Mouse (Mus musculus) T-helper 17 cell (primary cell): Measurements from ENCODE around the gene Osbpl6.

ENCODE experiments used
- in situ Hi-C, 2 experiments: fragments of 300-600 bp; cut with MboI, MseI; formaldehyde crosslinking; loops; 1 replicate in 1 of 2; 2 replicates in 1 of 2; pipeline ENCODE4 v1.15.1; 2025; ENCODE audit warnings: high pct_unique_total_duplicates in 2 of 2

Gene Osbpl6

GRCm38 (mm10) chr2:76418142-76418518 lies 11.8 kb downstream of the Osbpl6 start:
- in situ Hi-C loops, result no loop called here

GRCm38 (mm10) chr2:76421411-76421924 lies 15.2 kb downstream of the Osbpl6 start:
- in situ Hi-C loops, result loop anchor here in 1 of 2 experiments (10.0 kb wide), 1 partner anchor 893 kb away; no protein-coding TSS in a partner anchor

DNA sequence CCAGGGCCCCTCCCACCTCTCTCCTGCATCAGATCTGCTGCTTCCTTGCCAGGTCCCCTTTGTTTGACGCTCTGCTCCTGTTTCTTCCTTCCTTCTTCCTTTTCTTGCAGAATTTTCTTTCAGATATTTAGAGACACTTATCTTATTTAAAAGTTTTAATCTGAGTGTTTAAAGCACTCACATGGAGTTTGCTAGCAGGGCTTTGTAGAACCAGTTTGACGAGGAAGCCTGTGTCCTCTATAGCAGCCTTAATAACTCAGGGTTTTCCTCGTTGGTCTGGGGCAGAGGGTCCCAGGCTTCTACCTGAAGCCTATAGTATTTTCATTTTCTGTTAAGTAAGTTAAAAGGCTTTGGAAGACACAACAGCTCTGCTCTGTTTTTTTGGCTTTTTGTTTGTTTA lies 20.5 kb downstream of the Osbpl6 start:
- in situ Hi-C loops, result loop anchor here in 1 of 2 experiments (10.0 kb wide), 1 partner anchor 888 kb away; no protein-coding TSS in a partner anchor

- in situ Hi-C loops, result loop anchor here in 1 of 2 experiments (10.0 kb wide), 1 partner anchor 885 kb away; no protein-coding TSS in a partner anchor
Measured at GRCm38 (mm10) chr2:76429318-76429717, 23.0 kb downstream of the Osbpl6 start.

GRCm38 (mm10) chr2:76429855-76430254 lies 23.5 kb downstream of the Osbpl6 start:
- in situ Hi-C loops, result loop anchor here in 1 of 2 experiments (10.0 kb wide), 1 partner anchor 885 kb away; no protein-coding TSS in a partner anchor

- in situ Hi-C loops, result no loop called here
Measured at GRCm38 (mm10) chr2:76430539-76430938, 24.2 kb downstream of the Osbpl6 start.

DNA sequence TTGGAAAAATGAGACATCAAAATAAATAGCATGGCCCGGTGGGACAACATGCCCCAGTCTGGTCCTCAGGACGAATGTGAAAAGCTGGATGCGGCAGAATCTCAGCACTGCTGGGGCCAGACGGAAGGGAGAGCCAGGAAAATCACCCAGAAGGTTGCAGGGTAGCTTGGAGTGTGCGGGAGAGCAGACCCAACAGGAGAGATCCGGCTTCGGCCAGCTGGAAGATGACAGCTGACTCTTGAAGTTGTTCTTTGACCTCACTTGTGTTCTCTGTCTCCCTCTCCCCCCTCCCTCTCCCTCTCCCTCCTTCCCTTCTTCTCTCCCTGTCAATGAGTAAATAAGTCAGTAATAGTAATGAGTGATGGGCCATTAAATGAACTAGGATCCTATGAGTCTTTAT lies 27.9 kb downstream of the Osbpl6 start:
- in situ Hi-C loops, result no loop called here

GRCm38 (mm10) chr2:76435667-76436239 lies 29.4 kb downstream of the Osbpl6 start:
- in situ Hi-C loops, result no loop called here

GRCm38 (mm10) chr2:76437372-76437771 lies 31.1 kb downstream of the Osbpl6 start:
- in situ Hi-C loops, result no loop called here

DNA sequence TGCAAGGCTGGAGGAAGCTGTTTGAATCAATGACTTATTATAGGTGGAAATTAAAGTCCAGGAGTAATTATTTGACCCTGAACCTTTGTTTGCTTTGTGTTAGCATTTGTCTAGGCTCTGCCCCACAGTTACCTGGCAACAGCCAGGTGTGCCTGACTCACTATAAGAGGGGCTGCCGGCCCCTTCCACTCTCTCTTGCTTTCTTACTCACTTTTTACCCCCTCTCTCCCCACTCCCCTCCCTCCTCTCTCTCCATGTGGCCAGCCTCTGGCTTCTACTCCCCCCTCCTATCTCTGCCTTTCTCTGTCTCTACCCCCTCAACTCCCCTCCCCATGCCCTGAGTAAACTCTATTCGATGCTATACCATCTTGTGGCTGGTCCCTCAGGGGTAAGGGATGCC lies 33.2 kb downstream of the Osbpl6 start:
- in situ Hi-C loops, result no loop called here

DNA sequence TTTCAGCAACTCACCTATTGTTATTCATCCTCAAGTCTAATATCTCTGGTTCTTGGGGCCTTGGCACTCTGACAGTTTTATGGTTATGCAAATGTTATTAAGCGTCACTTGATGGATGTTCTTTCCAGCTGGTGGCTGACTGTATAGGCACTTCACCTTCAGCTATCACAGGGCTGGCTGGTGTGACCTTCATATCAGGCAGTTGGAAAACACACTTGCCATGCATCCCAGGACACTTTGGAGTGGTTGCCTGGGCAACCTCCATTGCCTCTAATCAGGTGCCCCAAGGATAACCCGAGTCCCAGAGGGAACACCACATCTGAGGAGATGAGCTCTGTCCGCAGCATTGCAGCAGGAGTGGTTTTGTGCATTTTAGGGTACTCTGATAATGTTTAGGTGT lies 35.8 kb downstream of the Osbpl6 start:
- in situ Hi-C loops, result no loop called here

DNA sequence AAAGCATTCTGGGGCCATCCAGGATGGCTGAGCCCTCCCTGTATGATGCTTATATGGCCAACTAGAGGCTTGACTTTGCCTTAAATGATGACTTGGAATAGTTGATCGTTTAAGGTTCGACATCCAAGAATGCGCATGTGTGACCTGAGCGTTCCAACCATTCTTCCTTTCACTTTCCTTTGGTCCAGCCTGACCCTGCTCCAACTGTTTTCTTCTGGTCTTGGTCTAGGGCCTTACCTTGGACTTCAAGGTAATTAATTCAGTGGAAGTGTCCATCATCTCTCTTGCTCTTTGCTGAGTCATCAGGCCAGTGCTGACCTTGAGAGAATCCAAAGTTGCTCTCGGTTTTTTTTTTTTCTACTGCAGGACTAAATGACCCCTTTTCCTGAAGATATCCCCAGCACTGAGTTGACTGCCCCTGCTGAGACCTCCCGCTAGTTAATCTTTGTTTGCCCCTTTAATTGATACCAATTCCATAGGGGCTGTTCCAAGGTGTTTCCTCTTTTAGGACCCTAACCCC lies 43.6 kb downstream of the Osbpl6 start:
- in situ Hi-C loops, result no loop called here

- in situ Hi-C loops, result loop anchor here in 1 of 2 experiments (10.0 kb wide), 1 partner anchor 1858 kb away; no protein-coding TSS in a partner anchor
Measured at GRCm38 (mm10) chr2:76466723-76467122, 60.4 kb downstream of the Osbpl6 start.

GRCm38 (mm10) chr2:76468204-76468603 lies 61.9 kb downstream of the Osbpl6 start:
- in situ Hi-C loops, result loop anchor here in 1 of 2 experiments (10.0 kb wide), 1 partner anchor 1857 kb away; no protein-coding TSS in a partner anchor

DNA sequence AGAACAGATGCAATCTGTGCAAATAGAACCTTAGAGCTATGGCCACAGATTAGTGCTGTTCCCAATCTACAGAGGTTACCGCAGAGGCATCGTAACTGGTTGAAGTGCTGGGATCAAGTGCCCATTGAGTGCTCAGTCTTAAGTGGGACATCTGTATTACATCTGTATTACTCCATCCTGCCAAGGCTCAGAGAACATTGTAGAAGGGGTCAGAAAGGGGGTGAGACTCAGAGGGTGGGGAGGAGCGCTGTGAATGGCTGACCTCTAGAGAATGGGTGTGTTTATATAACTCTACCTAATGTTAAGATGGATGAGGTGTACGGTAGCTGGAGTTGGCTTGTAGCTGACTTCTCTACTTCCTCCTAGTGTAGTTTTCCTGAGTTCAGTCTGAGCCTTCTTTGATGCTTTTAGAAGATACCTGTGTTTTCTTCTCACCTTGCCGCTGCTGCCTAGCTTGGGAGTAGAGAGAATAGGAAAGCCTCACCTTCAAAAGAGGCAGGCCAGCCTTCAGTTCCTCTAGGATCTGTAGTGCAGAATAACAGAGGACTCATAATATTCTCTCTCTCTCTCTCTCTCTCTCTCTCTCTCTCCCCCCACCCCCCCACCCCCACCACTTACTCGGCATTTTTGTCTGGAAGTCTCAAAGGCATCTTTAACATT lies 62.9 kb downstream of the Osbpl6 start:
- in situ Hi-C loops, result loop anchor here in 1 of 2 experiments (10.0 kb wide), 1 partner anchor 1856 kb away; no protein-coding TSS in a partner anchor

DNA sequence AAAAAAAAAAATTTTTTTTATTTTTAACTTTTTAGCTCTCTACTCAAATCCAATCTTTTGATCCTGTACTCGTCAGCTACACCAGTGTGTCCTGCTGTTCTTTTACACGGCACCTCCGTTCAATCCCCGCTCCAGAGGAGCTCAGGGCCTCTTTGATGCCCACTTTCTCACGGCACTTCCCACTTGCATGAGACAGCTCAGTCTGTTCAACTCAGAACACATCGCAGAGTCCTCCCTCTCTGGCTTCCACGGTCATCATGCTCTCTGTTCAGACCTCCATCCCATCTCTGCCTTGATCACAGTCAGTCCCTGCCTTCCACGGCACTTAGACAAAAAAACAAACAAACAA lies 63.4 kb downstream of the Osbpl6 start:
- in situ Hi-C loops, result loop anchor here in 1 of 2 experiments (10.0 kb wide), 1 partner anchor 1855 kb away; no protein-coding TSS in a partner anchor

DNA sequence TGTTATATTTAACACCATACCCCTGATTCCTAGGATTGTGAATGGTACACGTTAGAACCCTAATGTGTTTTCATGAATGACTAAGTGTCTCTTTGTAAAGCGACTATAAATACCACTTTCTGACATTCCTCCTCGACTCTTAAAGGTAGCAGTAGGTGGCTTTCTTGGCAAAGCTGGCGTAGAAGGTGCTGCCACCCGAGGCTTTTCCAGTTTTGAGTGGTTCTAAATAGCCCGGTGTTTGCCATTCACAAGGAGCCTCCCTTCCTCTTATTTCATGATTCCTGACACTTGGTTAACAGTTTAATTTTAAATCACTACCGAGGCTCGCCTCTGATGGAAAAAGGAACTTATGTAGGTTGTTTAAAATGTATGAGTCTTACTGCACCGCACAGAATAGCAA lies 64.1 kb downstream of the Osbpl6 start:
- in situ Hi-C loops, result no loop called here

GRCm38 (mm10) chr2:76475788-76476187 lies 69.5 kb downstream of the Osbpl6 start:
- in situ Hi-C loops, result no loop called here

DNA sequence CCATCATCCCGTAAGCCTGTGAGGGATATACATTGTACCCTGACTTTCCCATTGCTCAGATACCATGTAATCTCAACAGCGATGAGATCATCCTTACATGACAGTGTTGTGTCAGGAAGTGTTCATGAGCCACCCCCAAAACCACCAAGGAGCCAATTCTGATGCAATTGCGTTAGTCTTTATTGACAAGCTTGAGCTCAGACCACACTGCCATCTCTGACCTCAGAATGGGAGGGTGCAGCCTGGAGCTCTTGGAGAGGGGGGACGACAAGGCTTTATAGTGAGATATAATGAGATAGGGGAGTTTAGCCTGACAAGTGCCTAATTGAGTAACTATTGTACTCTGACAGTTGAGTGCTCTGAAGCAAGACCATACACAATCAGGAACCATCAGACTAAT lies 82.5 kb downstream of the Osbpl6 start:
- in situ Hi-C loops, result no loop called here

- in situ Hi-C loops, result no loop called here
Measured at GRCm38 (mm10) chr2:76490198-76490597, 83.9 kb downstream of the Osbpl6 start.

- in situ Hi-C loops, result no loop called here
Measured at GRCm38 (mm10) chr2:76491371-76491770, 85.1 kb downstream of the Osbpl6 start.

DNA sequence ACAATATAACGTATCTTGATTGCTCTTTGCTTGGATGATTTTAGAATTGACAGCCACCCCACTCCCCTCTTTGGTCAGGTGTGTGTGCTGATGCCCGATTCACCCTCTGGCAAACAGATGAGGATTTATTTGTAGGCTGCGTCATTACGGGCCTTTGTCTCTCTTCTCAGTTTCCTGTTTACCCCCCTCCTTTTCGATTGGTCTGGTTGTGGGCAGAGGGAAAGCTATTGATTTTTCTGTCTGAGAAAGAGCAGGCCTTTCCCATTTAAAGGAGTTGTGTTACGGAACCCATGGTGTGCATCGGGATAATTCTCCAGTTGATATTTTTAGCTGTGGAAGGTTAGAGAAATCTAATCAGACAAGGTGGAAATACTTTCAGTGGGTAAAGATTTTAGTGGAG lies 85.9 kb downstream of the Osbpl6 start:
- in situ Hi-C loops, result no loop called here
